Mouse (Mus musculus): ENCODE measurements around the gene Orai2.
A peak's percentile ranks its signal among the peaks of the same experiment; 100 is the strongest.
"Not testable (repeated sequence)": the region's sequence is repeated elsewhere in the genome, so short reads cannot be mapped to it uniquely, and the experiment has no call there.

Gene Orai2

DNA sequence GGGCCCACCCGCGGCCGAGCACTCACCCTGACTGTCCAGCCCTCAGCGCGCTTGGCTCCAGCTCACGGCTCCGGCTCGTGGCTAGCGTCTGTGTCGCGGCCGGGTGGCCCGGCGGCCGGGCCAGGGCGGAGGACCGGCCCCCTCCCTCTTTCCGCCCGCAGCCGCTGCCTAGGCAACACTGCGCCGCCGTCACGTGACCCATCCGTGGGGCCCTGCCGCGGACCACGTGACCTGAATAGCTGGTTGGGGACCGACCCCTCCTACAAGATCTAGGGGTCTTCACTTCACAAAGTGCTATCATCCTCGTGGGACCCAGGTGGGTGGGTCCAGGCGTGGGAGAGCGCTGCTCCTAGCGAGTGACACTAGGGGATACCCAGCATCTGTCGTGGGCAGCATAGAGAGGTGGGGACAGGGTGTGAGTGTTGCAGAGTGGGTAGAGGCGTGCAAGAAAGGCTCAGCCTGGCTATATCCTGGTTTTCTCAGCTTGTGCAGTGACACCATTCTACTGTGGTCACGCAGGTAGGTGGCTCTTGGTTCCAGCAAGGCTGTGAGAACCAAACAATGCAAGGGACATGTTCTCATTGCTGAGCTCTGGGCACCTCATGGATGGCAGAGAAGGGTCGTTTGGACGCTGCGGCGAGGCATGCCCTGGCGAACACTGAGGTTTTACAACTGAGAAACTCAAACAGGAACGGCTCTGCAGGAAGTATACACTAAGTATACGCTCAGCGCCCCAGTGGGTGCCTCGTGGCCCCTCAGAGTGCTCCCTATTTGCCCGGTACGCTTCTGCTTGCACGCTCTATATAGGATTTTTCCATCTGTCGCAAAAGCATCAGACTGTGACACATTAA is at the start of gene Orai2:
Gene Orai2, minus strand, starts transcription at position 202 of the 851 bp plus-strand sequence.
- peak; percentile 79 to 82 for DNase-seq (ENCODE audit: low spot score in 2 of 2)

DNA sequence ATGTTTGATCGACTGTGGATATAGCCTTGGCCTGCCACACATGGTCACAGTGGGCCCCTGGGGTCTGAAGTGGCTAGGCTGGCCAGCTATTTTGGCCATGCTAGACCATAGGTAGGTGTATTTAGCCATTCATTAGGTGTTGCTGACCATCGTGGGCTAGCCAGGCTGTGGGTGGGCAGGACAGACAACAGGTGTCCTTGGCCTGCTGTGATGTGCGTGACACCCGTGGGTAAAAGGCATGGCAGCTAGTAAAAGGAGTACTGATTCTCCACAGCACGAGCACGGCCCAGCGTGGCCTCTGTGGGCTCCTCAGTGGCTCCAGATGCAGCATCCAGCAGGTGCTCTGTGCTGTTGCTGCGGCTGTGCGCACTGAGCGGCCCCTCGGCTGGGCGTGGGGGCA is 48.1 kb upstream of the Orai2 start:
- DNase-seq (ENCODE audit: low spot score in 2 of 2), result no peak

DNA sequence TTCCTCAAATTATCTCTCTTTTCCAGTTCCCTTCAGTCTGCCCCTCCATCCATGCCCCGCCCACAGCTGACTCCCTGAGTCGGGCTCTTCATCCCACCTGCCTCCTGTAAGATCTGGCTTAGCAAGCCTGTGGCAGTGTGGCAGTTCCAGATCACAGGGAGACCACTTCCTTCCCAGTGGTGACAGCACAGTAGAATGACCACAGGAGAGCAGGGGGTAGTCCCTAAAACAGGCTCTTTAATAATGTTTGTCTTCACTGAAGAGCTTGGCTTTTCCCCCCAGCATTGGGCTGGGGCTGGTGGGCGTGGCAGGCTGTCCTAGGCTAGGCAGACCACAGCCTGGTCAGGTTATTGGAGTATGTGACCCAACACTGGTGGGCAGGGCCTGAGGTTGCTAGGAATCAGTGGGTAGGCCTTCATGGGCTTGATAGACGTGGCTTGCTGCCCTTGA is 47.4 kb upstream of the Orai2 start:
- DNase-seq (ENCODE audit: low spot score in 2 of 2), result no peak

DNA sequence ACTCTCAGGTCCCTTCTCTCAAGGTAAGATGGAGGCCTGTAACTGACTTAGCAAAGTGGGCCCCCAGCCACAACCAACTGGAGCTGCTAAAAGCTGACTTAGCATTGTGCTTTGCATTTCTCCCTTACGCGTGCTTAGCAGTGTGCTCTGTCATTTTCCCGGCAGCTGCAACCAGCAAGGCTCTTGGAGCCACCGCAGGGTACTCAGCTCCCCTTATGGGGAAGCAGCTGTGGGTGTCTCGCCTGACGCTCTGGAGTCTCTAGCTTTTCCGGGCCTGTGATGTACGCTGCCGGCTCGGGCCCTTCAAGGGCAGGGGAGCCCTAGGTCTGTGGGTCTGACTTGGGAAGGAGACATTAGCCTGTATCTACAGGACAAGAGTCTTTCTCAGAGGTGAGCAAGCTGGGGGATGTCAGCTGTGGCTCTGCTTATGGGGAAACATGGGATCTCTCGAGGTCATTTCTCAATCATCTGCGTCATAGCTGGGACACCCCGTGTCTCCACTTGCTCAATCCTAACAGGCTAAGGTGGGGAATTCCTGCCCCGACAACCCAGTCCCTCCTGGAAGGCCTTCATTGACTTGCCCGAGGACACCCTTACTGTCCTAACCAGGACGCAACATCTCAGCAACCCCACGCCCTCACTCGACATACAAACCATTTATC is 46.6 kb upstream of the Orai2 start:
- DNase-seq (ENCODE audit: low spot score in 2 of 2), result no peak

DNA sequence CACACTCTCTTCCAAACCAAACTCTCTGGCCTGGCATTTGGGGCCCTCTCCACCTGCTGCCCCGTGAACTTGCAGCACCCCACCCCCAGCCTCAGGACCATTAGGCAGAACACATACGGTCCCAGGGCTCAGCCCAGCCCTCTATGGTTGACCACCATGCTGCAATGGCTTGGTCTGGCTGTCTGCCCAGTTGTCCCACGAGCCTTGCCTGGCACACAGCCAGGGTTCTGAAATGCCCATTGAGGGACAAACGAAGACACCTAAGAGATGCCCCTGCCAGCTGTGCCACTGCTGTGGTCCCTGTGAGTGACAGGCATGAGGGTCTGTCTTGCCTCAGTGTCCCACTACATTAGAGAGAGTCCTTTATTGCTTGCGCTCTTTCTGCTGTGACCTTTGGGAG is 45.4 kb upstream of the Orai2 start:
- no peak for DNase-seq (ENCODE audit: low spot score in 2 of 2)

DNA sequence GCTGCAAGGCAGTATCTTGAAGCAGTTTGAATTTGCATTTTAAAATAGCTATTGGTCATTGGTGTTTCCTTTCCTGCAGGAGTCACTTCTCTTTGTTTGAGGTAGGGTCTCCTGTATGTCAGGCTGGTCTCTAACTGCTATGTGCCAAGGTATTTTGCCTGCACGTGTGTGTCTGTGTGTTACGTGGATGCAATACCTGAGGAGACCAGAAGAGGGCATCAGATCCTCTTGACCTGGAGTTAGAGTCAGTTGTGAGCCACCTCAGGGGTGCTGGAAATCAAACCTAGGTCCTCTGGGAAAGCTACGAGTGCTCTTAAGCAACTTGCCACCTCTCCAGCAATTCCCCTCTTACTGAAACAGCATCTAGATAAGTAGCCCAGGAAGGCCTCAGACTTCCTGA is 44.7 kb upstream of the Orai2 start:
- no peak for DNase-seq (ENCODE audit: low spot score in 2 of 2)

DNA sequence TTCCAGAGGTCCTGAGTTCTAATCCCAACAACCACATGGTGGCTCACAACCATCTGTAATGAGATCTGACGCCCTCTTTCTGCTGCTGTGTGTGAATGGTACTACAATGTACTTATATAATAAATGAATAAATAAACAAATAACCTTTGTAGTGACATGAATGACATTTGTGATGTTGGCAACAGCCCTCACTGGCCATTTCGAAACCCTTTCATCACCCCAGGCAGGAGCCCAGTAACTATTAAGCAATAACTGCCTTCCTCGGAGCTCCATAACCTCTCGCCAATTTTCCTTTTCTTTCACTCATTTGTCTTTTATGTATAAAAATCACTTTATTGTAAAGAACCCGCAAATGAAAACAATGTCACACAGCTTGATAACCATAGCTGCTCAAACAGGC is 43.2 kb upstream of the Orai2 start:
- no peak for DNase-seq (ENCODE audit: low spot score in 2 of 2)

DNA sequence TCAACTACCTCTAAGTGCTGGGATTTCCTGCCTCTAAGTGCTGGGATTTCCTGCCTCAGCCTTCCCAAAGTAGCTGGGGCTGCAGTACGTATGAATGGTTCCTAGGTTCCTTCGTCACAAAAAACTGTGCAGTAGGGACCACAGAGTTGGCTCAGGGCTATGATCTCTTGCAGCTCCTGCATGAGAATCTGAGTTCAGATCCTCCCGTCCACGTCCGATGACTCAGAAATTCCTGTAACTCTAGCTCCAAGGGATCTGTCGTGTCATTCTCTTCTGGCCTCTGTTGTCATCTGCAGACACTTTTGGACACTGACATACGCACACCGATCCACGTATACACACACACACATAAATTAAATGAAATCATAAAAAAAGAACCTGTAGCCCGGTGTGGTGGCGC is 42.2 kb upstream of the Orai2 start:
- DNase-seq (ENCODE audit: low spot score in 2 of 2), result no peak

DNA sequence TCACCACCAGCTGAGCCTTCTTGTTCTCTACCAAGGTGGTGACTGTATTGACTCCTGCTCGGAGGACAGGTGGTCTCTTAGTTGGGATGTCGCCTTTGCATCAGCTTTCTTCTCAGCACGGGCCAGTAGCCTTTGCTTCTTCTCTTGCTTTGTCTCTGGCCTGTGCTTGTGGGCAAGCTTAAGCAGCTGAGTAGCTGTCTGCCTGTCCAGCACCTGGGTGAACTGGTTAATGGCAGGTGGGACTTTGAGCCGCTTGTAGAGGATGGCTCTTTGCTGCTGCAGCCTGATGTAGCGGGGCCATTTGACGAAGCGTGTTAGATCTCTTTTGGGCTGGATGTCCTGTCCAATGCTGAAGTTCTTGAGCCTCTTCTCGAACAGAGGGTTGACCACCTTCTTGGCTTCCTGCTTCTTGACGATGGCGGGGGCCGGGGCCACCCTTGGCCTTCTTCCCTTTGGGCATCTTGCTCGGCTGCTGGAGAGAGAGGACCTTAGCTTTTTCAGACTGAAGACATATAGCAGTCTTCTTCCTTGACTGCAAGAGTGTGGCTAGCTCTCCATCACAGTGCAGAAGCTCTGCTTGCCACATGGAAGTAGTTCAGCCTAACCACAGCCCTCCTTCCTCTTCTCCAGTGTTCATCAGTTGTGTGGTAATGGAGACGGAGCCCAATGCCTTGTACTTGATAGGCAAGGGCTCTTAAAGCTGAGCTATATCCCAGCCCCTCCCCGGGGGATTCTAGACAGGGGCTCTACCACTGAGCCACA is 41.0 kb upstream of the Orai2 start:
- not testable (repeated sequence) for DNase-seq (ENCODE audit: low spot score in 2 of 2)

DNA sequence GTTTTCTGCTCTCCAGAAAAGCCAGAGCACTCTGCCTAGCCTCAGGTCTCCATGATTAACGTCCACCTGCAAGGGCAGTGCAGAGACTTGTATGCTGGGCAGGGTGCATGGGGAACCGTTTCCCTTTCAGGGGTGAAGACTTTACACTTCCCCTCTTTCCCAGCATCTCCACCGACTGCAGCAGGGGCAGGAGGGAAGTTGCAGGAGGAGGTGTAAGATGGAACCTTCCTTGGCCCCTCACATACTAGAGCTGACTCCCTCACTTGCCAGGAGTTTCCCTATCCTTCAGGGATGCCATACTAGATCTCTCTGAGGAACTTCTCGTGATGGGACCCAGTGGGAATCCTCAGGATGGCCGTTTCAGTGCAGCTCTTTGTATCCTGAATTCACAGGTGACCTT is 40.0 kb upstream of the Orai2 start:
- no peak for DNase-seq (ENCODE audit: low spot score in 2 of 2)

DNA sequence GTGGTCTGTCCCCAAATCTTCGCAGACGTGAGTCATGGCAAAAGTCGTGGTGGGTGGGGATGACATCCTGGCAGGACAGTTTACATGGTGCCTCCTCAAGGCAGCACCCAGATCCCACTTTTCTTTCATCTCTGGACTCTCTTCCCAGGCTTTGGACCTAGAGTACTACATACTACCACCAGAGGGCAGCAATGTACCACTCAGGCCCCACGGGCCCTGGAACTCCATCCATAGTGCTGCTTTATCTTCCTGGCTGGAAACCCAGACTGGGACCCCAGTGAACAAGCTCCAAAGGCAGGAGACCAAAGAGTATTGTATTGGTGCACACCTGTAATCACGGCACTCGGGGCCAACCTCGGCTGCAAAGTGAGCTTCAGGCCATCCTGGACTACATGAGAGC is 31.3 kb upstream of the Orai2 start:
- peak; percentile 30 to 47 for DNase-seq (ENCODE audit: low spot score in 2 of 2)

DNA sequence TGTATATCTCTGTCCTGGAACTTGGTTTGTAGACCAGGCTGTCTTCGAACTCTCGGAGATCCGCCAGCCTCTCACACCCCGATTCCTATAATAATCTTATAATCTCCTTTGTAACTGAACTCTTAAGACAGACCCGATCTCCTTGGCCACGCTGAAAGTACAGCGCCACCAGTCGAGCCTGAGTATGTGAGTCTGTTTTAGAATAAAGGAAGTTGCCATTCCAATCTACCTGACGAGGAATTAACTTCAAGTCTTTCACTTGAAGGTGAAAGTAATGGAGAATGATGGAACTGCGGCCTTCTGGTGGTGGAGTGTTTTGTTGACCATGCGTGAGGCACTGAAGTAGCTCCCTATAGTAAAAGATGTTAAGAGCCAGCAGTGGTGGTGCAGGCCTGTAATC is 29.0 kb upstream of the Orai2 start:
- DNase-seq (ENCODE audit: low spot score in 2 of 2), result no peak

DNA sequence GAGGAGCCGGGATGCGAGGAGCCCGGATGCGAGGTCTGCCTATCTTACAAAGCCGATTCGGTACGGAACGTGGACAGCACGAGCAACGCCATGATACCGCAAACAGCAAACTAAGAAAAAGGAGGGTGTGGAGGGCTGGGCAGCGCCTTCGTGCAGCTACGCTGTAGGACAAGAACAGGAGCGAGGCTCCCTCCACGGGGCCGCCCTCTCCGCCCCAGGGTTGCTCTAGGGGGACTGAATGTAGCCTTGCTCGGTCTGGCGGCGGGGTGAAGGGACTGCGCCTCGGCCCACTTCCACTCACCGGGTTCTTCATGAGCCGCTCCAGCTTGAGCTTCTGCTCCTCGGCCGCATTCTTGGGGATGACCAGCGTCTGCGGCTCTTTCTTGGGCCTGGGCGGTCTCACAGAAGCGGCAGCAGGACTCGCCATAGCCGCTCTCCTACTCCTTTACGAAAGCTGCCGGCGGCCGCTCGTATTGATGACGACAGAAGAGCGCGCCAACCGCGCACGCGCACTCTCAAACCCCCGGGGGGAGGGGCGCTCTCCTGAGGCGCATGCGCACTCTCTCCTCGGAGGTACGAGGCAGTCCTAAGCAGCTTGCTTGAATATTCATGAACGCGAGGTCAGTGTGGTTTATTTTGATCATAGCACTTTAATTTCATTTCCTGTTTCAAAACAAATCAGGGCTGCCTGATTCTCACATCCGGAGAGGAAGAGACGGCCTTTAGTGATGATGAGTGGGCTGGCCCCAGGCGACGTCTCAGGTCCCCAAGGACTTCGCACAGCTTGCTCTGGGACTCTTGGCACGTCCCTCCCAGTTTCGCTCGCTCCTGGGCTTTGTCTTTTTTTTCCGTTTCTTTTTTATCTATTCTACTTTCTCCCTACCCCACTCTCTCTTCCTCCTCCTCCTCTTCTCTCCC is 28.2 kb upstream of the Orai2 start, which contains the start of gene Prkrip1:
Gene Prkrip1, minus strand, starts transcription at position 490 of the 918 bp plus-strand sequence.
- DNase-seq (ENCODE audit: low spot score in 2 of 2), result peak; percentile 87 to 90

DNA sequence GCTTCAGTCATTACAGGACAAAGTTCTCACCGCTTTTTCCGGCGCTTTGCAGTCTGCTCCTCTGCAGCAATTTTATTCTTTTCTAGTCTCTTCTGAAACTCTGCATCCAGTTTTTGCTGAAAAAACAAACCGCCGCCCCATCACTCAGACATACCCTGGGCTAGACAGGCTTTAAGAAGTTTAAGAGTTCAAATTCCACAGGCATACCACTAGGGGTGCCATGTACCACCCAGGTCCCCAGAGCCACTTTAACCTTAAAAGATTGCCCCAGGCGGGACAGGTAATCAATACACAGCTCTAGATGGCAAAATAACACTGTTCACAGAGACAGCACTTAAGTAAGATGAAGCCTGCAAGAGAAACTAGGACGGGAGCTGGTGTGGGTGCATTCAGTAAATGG is 21.4 kb upstream of the Orai2 start:
- DNase-seq (ENCODE audit: low spot score in 2 of 2), result no peak

DNA sequence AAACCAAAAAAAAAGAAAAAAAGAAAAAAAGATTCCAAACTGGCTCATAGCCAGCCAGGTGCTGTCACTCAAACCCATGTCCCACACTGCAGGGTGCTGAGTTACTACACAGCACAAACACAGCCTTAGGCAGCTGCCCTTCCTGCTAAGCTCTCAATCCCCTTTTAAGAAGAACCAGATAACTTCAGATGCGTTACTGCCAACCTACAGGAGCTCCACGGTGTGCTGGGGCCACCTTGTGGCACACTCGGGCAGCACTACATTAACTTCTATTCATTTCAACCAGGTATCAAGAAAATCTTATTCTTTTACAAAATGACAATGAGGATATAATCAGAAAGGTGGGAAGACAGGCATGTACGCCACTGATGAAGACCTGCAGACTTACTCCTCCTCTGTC is 16.2 kb upstream of the Orai2 start:
- peak in 1 of 2 experiments; percentile 36 for DNase-seq (ENCODE audit: low spot score in 2 of 2)

DNA sequence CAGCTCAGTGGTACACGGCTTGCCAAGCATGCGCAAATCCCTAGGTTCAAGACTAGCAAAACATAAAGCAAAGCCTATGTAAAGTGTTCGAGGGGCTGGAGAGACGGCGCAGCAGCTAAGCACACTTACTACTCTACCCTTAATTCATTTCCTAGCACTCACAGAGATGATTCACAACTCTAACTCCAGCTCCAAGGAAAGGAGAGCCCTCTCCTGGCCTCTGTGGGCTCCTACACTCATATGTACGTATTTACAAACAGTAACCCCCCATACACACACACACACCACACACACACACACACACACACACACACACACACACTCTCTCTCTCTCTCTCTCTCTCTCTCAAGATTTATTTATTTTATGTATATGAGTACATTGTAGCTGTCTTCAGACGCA is 13.3 kb upstream of the Orai2 start:
- DNase-seq (ENCODE audit: low spot score in 2 of 2), result no peak

DNA sequence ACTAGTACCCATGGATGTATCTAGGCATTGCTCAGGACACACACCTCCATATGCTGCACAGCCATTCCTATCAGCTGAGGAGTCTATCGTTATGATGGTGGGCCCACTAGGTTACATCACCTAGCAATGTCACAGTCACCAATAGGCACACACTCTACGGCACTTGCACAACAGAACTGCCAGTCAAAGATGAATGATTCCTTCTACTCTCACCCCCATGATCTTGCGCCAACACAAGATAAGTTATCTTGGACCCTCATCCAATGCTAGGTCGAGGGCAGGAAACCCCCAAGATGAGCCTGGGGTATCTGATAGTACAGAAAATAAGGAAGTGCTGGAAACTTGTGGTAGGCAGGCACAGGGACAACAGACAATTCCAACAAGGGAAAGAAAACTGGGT is 12.3 kb upstream of the Orai2 start:
- no peak for DNase-seq (ENCODE audit: low spot score in 2 of 2)

DNA sequence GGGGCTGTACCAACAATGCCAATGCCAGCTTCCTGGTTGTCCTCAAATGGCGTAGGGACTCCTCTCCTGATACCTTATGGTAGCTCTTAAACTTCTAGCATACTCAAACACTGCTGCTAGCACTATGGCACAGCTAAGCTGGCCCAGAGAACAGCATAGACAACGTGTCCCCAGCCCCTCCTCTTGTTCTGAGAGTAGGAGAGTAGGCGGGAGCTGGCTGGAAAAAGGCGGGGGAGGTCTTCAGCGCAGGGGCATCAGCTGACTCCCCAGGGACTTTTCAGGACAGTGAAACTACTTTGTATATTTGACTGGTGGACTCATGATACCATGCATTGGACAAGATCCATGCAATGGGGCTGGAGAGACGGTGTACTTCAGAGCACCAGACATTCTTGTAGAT is 11.5 kb upstream of the Orai2 start:
- peak; percentile 45 to 67 for DNase-seq (ENCODE audit: low spot score in 2 of 2)

DNA sequence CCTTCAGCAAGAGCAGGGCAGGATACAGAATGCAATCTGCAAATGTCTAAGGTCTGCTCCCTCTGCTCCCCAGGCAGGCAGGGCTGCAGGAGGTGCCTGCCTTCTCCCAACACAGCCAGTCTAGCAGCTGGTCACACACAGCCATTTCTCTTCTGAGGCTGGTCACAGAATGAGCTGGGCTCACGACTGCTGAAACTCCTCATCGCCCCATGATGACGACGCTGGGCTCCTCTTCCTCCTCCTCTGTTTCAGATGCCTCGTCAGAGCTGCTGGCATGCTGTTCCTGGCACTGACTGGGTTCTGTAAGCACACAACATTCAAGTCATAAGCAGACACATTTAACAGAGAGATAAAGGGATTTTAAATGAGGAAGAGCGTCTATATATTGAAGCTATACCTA is 10.7 kb upstream of the Orai2 start:
- DNase-seq (ENCODE audit: low spot score in 2 of 2), result no peak

DNA sequence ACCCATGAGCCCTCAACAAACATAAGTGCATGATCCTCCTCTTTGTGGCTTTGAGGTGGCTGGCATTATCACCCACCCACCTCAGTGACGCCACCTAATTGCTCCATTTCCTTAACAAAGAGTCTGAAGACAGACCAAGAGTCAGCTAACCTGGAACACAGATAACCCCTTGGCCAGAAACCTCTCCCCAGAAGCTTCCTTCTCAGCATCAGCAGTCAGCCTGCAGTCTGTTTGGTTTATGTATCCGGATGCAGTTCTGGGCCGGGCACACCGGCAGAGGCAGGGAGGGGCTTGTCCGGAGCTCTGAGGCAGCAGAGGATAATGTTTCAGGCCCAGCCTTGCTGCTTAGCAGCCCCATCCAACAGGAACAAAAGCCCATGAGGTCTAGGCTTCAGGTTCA is 9.1 kb upstream of the Orai2 start:
- DNase-seq (ENCODE audit: low spot score in 2 of 2), result no peak
